ENCODE assay signal across 23 mouse cellular contexts in genomic region chr8:87818506-87818905, GRCm38 (mm10).
DNase-seq lines count a peak whose midpoint lies in the region; ATAC-seq and TF ChIP-seq lines count a peak whose summit lies in the region.
"Had no signal": no experiment of that assay in that cellular context is flagged by ENCODE, and none has a peak within 500 bp of the region (broad histone marks: within the 10 kb centered on the region; RNA-seq: fewer than 3 reads in every experiment).

No protein-coding gene starts in this region.

- H3K27ac ChIP-seq in hindbrain, embryonic 13.5 days = peak overlapping the region; percentile 35; the same call in 1 of the 2 replicates
- H3K27ac ChIP-seq in hindbrain, embryonic 14.5 days = no peak overlapping the region
- no peak overlapping the region for H3K27ac ChIP-seq in cerebellum, adult 2 months (ENCODE audit: insufficient read depth, low read length)
- H3K27ac ChIP-seq: kidney, postnatal 0 days; midbrain, embryonic 12.5 days; stomach, embryonic 15.5 days had no signal

- ATAC-seq in hindbrain, embryonic 13.5 days (ENCODE audit: low FRiP score) = no peak
- no peak for ATAC-seq in hindbrain, embryonic 14.5 days (ENCODE audit: low FRiP score)
- ATAC-seq: forebrain, postnatal 0 days; inflammation-experienced regulatory T-cells, adult 6 months; liver, postnatal 0 days had no signal

- H3K9me3 ChIP-seq in hindbrain, embryonic 13.5 days = no peaks in the 10 kb centered on the region
- H3K9me3 ChIP-seq in hindbrain, embryonic 14.5 days (ENCODE audit: control insufficient read depth, low read length) = no peaks in the 10 kb centered on the region
- H3K9me3 ChIP-seq: midbrain, embryonic 12.5 days; stomach, embryonic 15.5 days had no signal

- H3K4me2 ChIP-seq in hindbrain, embryonic 13.5 days = no peak overlapping the region
- no peak overlapping the region for H3K4me2 ChIP-seq in hindbrain, embryonic 14.5 days (replicated peaks)
- H3K4me2 ChIP-seq: heart, embryonic 11.5 days; midbrain, embryonic 12.5 days; stomach, embryonic 15.5 days had no signal

- H3K36me3 ChIP-seq in hindbrain, embryonic 13.5 days = no peaks in the 10 kb centered on the region
- H3K36me3 ChIP-seq in hindbrain, embryonic 14.5 days (replicated peaks; ENCODE audit: control insufficient read depth, insufficient read depth) = no peaks in the 10 kb centered on the region
- H3K36me3 ChIP-seq: midbrain, embryonic 12.5 days; stomach, embryonic 15.5 days had no signal

- no peak overlapping the region for H3K4me3 ChIP-seq in hindbrain, embryonic 13.5 days
- no peak overlapping the region for H3K4me3 ChIP-seq in hindbrain, embryonic 14.5 days (replicated peaks; ENCODE audit: low read length)
- no peak overlapping the region for H3K4me3 ChIP-seq in cerebellum, adult 2 months (replicated peaks; ENCODE audit: insufficient read depth, low read depth, low read length)
- H3K4me3 ChIP-seq: midbrain, embryonic 12.5 days; stomach, embryonic 15.5 days had no signal

- H3K9ac ChIP-seq in hindbrain, embryonic 13.5 days = 0 out of 2 replicates have a peak overlapping the region, but pooled peaks have one; percentile 15
- no peak overlapping the region for H3K9ac ChIP-seq in hindbrain, embryonic 14.5 days
- H3K9ac ChIP-seq: forebrain, postnatal 0 days; liver, postnatal 0 days; midbrain, embryonic 12.5 days; stomach, embryonic 15.5 days had no signal

- H3K27me3 ChIP-seq in hindbrain, embryonic 13.5 days = no peaks in the 10 kb centered on the region
- H3K27me3 ChIP-seq in hindbrain, embryonic 14.5 days (ENCODE audit: control insufficient read depth, insufficient read depth, low read length) = no peaks in the 10 kb centered on the region
- no peaks in the 10 kb centered on the region for H3K27me3 ChIP-seq in cerebellum, adult 2 months (ENCODE audit: control insufficient read depth, insufficient read depth, low read length)
- H3K27me3 ChIP-seq: midbrain, embryonic 12.5 days; stomach, embryonic 15.5 days had no signal

- no peak for TF ChIP-seq POLR2A in cerebellum, adult 2 months (IDR thresholded peaks at IDR 0.05; ENCODE audit: borderline replicate concordance, insufficient read depth, low read length)

- 80% methylated on average over 7 of the region's 7 CpGs for WGBS in hindbrain, embryonic 13.5 days
- 78% methylated on average over 7 of the region's 7 CpGs for WGBS in hindbrain, embryonic 14.5 days
- WGBS in cerebellum, adult 2 months = 22% methylated on average over 7 of the region's 7 CpGs

- peaks cover 51% of the 10 kb centered on the region for H3K4me1 ChIP-seq in hindbrain, embryonic 13.5 days (replicated peaks)
- peaks cover 40% of the 10 kb centered on the region for H3K4me1 ChIP-seq in hindbrain, embryonic 14.5 days (replicated peaks; ENCODE audit: control insufficient read depth, insufficient read depth, low read length)
- H3K4me1 ChIP-seq in cerebellum, adult 2 months (ENCODE audit: control insufficient read depth, insufficient read depth, low read length) = peaks cover 17% of the 10 kb centered on the region

- TF ChIP-seq CTCF in cerebellum, adult 2 months (IDR thresholded peaks at IDR 0.05; ENCODE audit: borderline replicate concordance, insufficient read depth, low read depth, low read length) = no peak

- no peak for DNase-seq in hindbrain, embryonic 14.5 days (ENCODE audit: low spot score)
- DNase-seq in brain, adult 2 months (ENCODE audit: low read depth, low spot score) = peak; percentile 50
- peak; percentile 40 to 61 for DNase-seq in cerebellum, adult 2 months
- peak; percentile 30 to 41 for DNase-seq in cerebellum, postnatal 36 days
- DNase-seq in adrenal gland, adult 2 months = no peak
- DNase-seq in adrenal gland, postnatal 25 days = no peak
- DNase-seq: adrenal gland, adult 8-10 months; forebrain, postnatal 0 days; gastrocnemius, postnatal 14 days; heart, adult 11 months; heart, postnatal 10 days; kidney, adult 18-20 months; layer of hippocampus, adult 9-11 months; liver; liver, postnatal 0 days; lung, postnatal 14 days; thymus, postnatal 25 days had no signal

Comparison
In these comparisons a context has a peak if more than half of its experiments do, and no peak if none do; other contexts are left out.
1. DNase-seq: peak in brain, adult 2 months (single experiment), cerebellum, adult 2 months (2 of 2) and cerebellum, postnatal 36 days (2 of 2); none in hindbrain, embryonic 14.5 days (single experiment), adrenal gland, adult 2 months (single experiment) and adrenal gland, postnatal 25 days (single experiment).